Mouse (Mus musculus) gastrocnemius, postnatal 36 days (tissue): ENCODE measurements around the gene Gm14085. TPM values are rescaled to one million over a fixed set of nuclear protein-coding genes. Genes with fewer than 3 reads are reported as not detected.
"Not testable (repeated sequence)": the region's sequence is repeated elsewhere in the genome, so short reads cannot be mapped to it uniquely, and the experiment has no call there.

Experiments used
- DNase-seq, 2 experiments: peaks; one replicate each; pipeline ENCODE4 v3.0.0; 2022
- intact Hi-C: fragments of 180-260 bp; cut with DNase I; formaldehyde crosslinking; loops from one replicate; pipeline ENCODE4 v1.15.1; 2025
- long read RNA-seq, 2 experiments: library from polyadenylated mRNA; stranded (forward); transcript quantifications; one replicate each; pipeline ENCODE4 v2.0.0; 2021
- total RNA-seq, 2 experiments: library from RNA; stranded (reverse); gene quantifications; 2 replicates each; pipeline ENCODE4 v1.2.3; 2021

The Gm14085 gene
- under 1 TPM in 1 of 2 experiments, not detected in 1; 0.31 TPM for total RNA-seq
- long read RNA-seq, experiment 1: 0 reads
- long read RNA-seq, experiment 2: 0 reads

- DNase-seq: no peak
Observed at GRCm38 (mm10) chr2:122484641-122485040, at the start of gene Gm14085. Gene Gm14085 (plus strand): TSS chr2:122484941.

GRCm38 (mm10) chr2:122438706-122439482, 45.8 kb upstream of the Gm14085 start:
- intact Hi-C loops, DNase-seq: not testable (repeated sequence)

More at GRCm38 (mm10) chr2:122484641-122485040, at the start of gene Gm14085:
- intact Hi-C loops: no loop called here

GRCm38 (mm10) chr2:122440521-122440920, 44.2 kb upstream of the Gm14085 start:
- intact Hi-C loops, DNase-seq: not testable (repeated sequence)

- intact Hi-C loops: no loop called here
- no peak for DNase-seq
Observed at GRCm38 (mm10) chr2:122441000-122441933, 43.5 kb upstream of the Gm14085 start.

- DNase-seq: no peak
- intact Hi-C loops: no loop called here
Observed at GRCm38 (mm10) chr2:122450351-122450750, 34.4 kb upstream of the Gm14085 start.

- intact Hi-C loops: no loop called here
Observed at GRCm38 (mm10) chr2:122452426-122452825, 32.3 kb upstream of the Gm14085 start.

GRCm38 (mm10) chr2:122466901-122467300, 17.8 kb upstream of the Gm14085 start:
- intact Hi-C loops: loop anchor here (1.0 kb wide), 1 partner anchor 86 kb away; no protein-coding TSS in a partner anchor
- DNase-seq: no peak

More at GRCm38 (mm10) chr2:122452426-122452825, 32.3 kb upstream of the Gm14085 start:
- no peak for DNase-seq

- DNase-seq: peak; percentile 86 to 93
- intact Hi-C loops: loop anchor here (1.0 kb wide), 1 partner anchor 86 kb away; no protein-coding TSS in a partner anchor
Observed at GRCm38 (mm10) chr2:122467351-122468013, 17.3 kb upstream of the Gm14085 start.

- intact Hi-C loops: no loop called here
- DNase-seq: no peak
Observed at GRCm38 (mm10) chr2:122469221-122469620, 15.5 kb upstream of the Gm14085 start.

- intact Hi-C loops: no loop called here
- DNase-seq: no peak
Observed at GRCm38 (mm10) chr2:122476585-122476984, 8.2 kb upstream of the Gm14085 start.

GRCm38 (mm10) chr2:122483787-122484186, 954 bp upstream of the Gm14085 start:
- intact Hi-C loops, DNase-seq: not testable (repeated sequence)

GRCm38 (mm10) chr2:122485654-122486053, 913 bp downstream of the Gm14085 start:
- DNase-seq, intact Hi-C loops: not testable (repeated sequence)

- DNase-seq, intact Hi-C loops: not testable (repeated sequence)
Observed at GRCm38 (mm10) chr2:122486122-122486521, 1.4 kb downstream of the Gm14085 start.

- intact Hi-C loops: no loop called here
- no peak for DNase-seq
Observed at GRCm38 (mm10) chr2:122486674-122487073, 1.9 kb downstream of the Gm14085 start.

GRCm38 (mm10) chr2:122529696-122530095, 45.0 kb downstream of the Gm14085 start:
- DNase-seq: not testable (repeated sequence)
- intact Hi-C loops: loop anchor here (2.0 kb wide), 1 partner anchor 69 kb away; no protein-coding TSS in a partner anchor

- intact Hi-C loops: no loop called here
- DNase-seq: no peak
Observed at GRCm38 (mm10) chr2:122531290-122531689, 46.5 kb downstream of the Gm14085 start.

- intact Hi-C loops: no loop called here
- no peak for DNase-seq
Observed at GRCm38 (mm10) chr2:122531726-122532125, 47.0 kb downstream of the Gm14085 start.

GRCm38 (mm10) chr2:122532136-122532801, 47.5 kb downstream of the Gm14085 start:
- no peak for DNase-seq
- intact Hi-C loops: no loop called here

GRCm38 (mm10) chr2:122532802-122533186, 48.1 kb downstream of the Gm14085 start:
- no peak for DNase-seq
- intact Hi-C loops: no loop called here

- intact Hi-C loops: no loop called here
- no peak for DNase-seq
Observed at GRCm38 (mm10) chr2:122533378-122533777, 48.6 kb downstream of the Gm14085 start.
